Mouse (Mus musculus) C2C12 (cell line): ENCODE measurements around the gene Pop5. TPM values are rescaled to one million over a fixed set of nuclear protein-coding genes. Genes with fewer than 3 reads are reported as not detected.

Experiments
- H3K27me3 ChIP-seq: one replicate; pipeline ENCODE4 v1.6.1; 2011; ENCODE audit not compliant: control insufficient read depth, insufficient read depth, insufficient read length
- H3K36me3 ChIP-seq: one replicate; pipeline ENCODE4 v1.6.1; 2011; ENCODE audit not compliant: control insufficient read depth, insufficient read depth
- H3K4me3 ChIP-seq: one replicate; pipeline ENCODE4 v1.5.1; 2011; ENCODE audit warnings: mild to moderate bottlenecking, control low read depth; ENCODE audit not compliant: poor library complexity, insufficient read depth, severe bottlenecking
- H3K79me2 ChIP-seq: one replicate; pipeline ENCODE4 v1.6.1; 2011; ENCODE audit not compliant: control insufficient read depth, insufficient read depth
- H3K79me3 ChIP-seq: one replicate; pipeline ENCODE4 v1.6.1; 2011; ENCODE audit warnings: low read depth, control low read depth
- H3ac ChIP-seq: one replicate; pipeline ENCODE3; 2011; ENCODE audit warnings: low read depth; ENCODE audit not compliant: control insufficient read depth, insufficient read length
- CEBPB ChIP-seq: IDR thresholded peaks from one replicate; pipeline ENCODE4 v1.6.1; 2011; ENCODE audit warnings: low read depth, mild to moderate bottlenecking, control low read depth, moderate library complexity
- CTCF ChIP-seq: IDR thresholded peaks from one replicate; pipeline ENCODE4 v1.5.1; 2011; ENCODE audit not compliant: control insufficient read depth, insufficient read depth, insufficient read length
- FOSL1 ChIP-seq: IDR thresholded peaks from one replicate; pipeline ENCODE4 v1.8.0; 2011; ENCODE audit warnings: mild to moderate bottlenecking, low read length; ENCODE audit not compliant: poor library complexity, insufficient read depth, severe bottlenecking
- MAX ChIP-seq: IDR thresholded peaks from one replicate; pipeline ENCODE4 v1.6.1; 2011; ENCODE audit warnings: mild to moderate bottlenecking, control low read depth
- MYOD1 ChIP-seq: IDR thresholded peaks from one replicate; pipeline ENCODE4 v1.6.1; 2011; ENCODE audit warnings: low read depth; ENCODE audit not compliant: control insufficient read depth, insufficient read length
- MYOG ChIP-seq: IDR thresholded peaks from one replicate; pipeline ENCODE4 v1.6.1; 2011; ENCODE audit not compliant: control insufficient read depth, insufficient read length; ENCODE audit errors: extremely low read depth
- USF1 ChIP-seq: IDR thresholded peaks from one replicate; pipeline ENCODE4 v1.6.1; 2011; ENCODE audit warnings: low read depth, mild to moderate bottlenecking, control low read depth, moderate library complexity
- polyA plus RNA-seq: library from polyadenylated mRNA; unstranded; fragments of >200 nt; fragmentation: generic; extraction: Trizol; gene quantifications from one replicate; pipeline ENCODE4 v1.2.1, GENCODE M21; 2012; ENCODE audit warnings: missing spikeins

Gene Pop5
- polyA plus RNA-seq, 1 experiment: 141 TPM

- no peaks in the 10 kb centered on the region for H3K27me3 ChIP-seq
- H3K36me3 ChIP-seq: no peaks in the 10 kb centered on the region
- no peaks in the 10 kb centered on the region for H3K79me2 ChIP-seq
- no peak overlapping the region for H3K4me3 ChIP-seq
- no peaks in the 10 kb centered on the region for H3K79me3 ChIP-seq
- H3ac ChIP-seq: no peak overlapping the region
- TF ChIP-seq FOSL1: no peak
- TF ChIP-seq CTCF: no peak
- TF ChIP-seq MYOG: no peak
- TF ChIP-seq CEBPB: no peak
- no peak for TF ChIP-seq USF1
- no peak for TF ChIP-seq MAX
Observed at GRCm38 (mm10) chr5:115220931-115221640, 14.6 kb upstream of the Pop5 start.

DNA sequence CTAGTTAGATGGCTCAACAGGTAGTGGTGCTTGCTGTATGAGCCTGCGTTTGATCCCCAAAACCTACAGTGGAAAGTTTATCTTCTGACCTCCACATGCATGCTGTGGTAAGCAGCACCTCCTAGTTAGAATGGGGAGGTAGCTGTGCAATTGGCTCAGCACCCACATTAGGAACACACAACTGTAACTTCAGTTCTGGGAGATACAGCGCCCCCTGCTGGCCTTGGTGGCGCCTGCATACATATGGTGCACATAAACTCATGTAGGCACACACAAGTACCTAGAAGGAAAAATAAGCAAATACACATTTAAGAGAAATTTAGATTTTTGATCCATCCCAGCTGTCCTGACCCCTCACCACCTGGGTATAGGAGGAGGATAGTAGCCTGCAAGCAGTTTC, 13.2 kb upstream of the Pop5 start:
- no peaks in the 10 kb centered on the region for H3K27me3 ChIP-seq
- H3ac ChIP-seq: no peak overlapping the region
- no peaks in the 10 kb centered on the region for H3K36me3 ChIP-seq
- H3K4me3 ChIP-seq: no peak overlapping the region
- TF ChIP-seq MYOD1: no peak
- TF ChIP-seq CEBPB: no peak
- TF ChIP-seq MAX: no peak
- no peak for TF ChIP-seq MYOG
- no peak for TF ChIP-seq USF1
- no peak for TF ChIP-seq FOSL1
- TF ChIP-seq CTCF: no peak
- no peaks in the 10 kb centered on the region for H3K79me3 ChIP-seq
- H3K79me2 ChIP-seq: no peaks in the 10 kb centered on the region

DNA sequence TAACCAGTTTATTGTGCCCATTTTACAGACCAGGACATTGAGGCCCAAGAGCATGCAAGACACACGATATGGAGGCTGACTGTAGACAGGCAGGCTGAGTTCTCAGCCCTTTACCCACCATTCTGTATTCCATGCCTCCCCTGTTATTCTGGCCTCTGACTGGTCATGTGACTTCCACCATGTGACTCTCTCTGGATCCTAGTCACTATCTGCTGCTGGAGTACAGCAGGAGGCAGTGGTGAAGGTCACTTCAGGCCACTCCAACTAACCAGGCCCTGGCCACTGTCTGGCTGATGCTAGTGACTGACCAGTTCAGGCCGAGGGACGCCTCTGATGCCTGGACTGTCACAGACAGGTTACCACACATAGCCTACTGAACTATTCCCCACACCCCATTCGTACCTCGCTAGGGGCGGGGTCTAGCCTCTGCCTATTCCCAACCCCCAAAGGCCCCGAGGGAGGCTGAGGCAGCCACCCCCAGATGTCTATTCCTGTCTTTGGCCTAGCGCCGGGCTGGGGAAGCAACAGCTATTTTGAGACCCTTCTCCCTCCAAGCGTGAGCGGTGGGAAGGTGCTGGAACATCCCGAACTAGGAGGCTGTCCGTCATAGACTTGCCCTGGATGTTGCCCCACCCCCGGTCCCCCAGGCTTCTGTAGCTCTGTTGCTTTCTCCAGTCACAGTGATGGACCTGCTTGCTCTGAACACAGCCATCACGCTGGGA, 4.6 kb upstream of the Pop5 start:
- Histone ChIP-seq H3K36me3 (no peaks in the 10 kb centered on the region), H3K79me3 (no peaks in the 10 kb centered on the region), H3K4me3 (no peak overlapping the region), H3K27me3 (no peaks in the 10 kb centered on the region), H3ac (no peak overlapping the region), H3K79me2 (no peaks in the 10 kb centered on the region)
- no peak for TF ChIP-seq MAX
- TF ChIP-seq FOSL1: no peak
- peak; percentile 47 for TF ChIP-seq USF1
- TF ChIP-seq CTCF: no peak
- no peak for TF ChIP-seq MYOD1

GRCm38 (mm10) chr5:115231552-115232120, 4.0 kb upstream of the Pop5 start:
- no peak for TF ChIP-seq CEBPB
- no peak for TF ChIP-seq MYOG
- TF ChIP-seq FOSL1: no peak
- TF ChIP-seq USF1: no peak
- no peak for TF ChIP-seq MAX
- TF ChIP-seq CTCF: no peak
- no peak for TF ChIP-seq MYOD1
- no peaks in the 10 kb centered on the region for H3K36me3 ChIP-seq
- H3K4me3 ChIP-seq: no peak overlapping the region
- no peaks in the 10 kb centered on the region for H3K79me3 ChIP-seq
- H3K27me3 ChIP-seq: no peaks in the 10 kb centered on the region
- no peaks in the 10 kb centered on the region for H3K79me2 ChIP-seq
- no peak overlapping the region for H3ac ChIP-seq

DNA sequence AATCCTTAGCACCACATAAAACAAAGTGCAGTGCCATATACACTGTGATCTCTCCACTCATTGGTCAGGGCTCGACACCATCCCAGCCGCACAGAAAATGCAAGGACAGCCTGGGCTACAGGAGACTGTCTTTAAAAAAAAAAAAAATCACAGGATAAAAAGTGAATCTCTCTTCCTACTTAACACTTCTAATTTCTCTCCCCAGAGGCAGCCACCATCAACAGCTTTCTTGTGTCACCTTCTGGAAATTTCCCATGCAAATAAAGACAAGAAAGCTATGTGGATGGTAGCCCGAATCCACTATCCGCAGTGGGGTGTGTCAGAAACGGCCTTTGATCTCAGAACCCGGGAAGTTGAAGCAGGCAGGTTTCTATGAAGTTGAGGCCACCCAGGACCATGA, 3.1 kb upstream of the Pop5 start:
- Histone ChIP-seq H3ac (no peak overlapping the region), H3K79me2 (no peaks in the 10 kb centered on the region), H3K27me3 (no peaks in the 10 kb centered on the region), H3K36me3 (no peaks in the 10 kb centered on the region), H3K4me3 (no peak overlapping the region), H3K79me3 (no peaks in the 10 kb centered on the region)
- TF ChIP-seq USF1: no peak
- TF ChIP-seq CTCF: no peak
- no peak for TF ChIP-seq MYOD1
- no peak for TF ChIP-seq FOSL1
- TF ChIP-seq MAX: no peak
- no peak for TF ChIP-seq MYOG
- no peak for TF ChIP-seq CEBPB
